Mouse (Mus musculus) kidney, embryonic 15.5 days (tissue): Measurements from ENCODE around the gene 1700001O22Rik. TPM values are rescaled to one million over a fixed set of nuclear protein-coding genes. Genes with fewer than 3 reads are reported as not detected.

Experiments
- ATAC-seq: fragments of 200-750 bp; cut with Nextera tagmentation; replicated peaks from 2 replicates; pipeline ENCODE4 v1.8.0; 2017; ENCODE audit warnings: moderate TSS enrichment; ENCODE audit not compliant: low FRiP score
- H3K27ac ChIP-seq: fragments of 300-500 bp; sonication (generic); 2 replicates; pipeline ENCODE4 v1.5.1; 2015; ENCODE audit warnings: mild to moderate bottlenecking, inconsistent platforms
- H3K27me3 ChIP-seq: fragments of 300-500 bp; sonication (generic); 2 replicates; pipeline ENCODE4 v1.6.1; 2015; ENCODE audit warnings: inconsistent platforms
- H3K36me3 ChIP-seq: fragments of 300-500 bp; sonication (generic); 2 replicates; pipeline ENCODE4 v1.6.1; 2015; ENCODE audit warnings: inconsistent platforms
- H3K4me1 ChIP-seq: fragments of 300-500 bp; sonication (generic); 2 replicates; pipeline ENCODE4 v1.6.1; 2015; ENCODE audit warnings: inconsistent platforms
- H3K4me2 ChIP-seq: fragments of 300-500 bp; sonication (generic); 2 replicates; pipeline ENCODE4 v1.6.1; 2015; ENCODE audit warnings: moderate library complexity, mild to moderate bottlenecking, inconsistent platforms
- H3K4me3 ChIP-seq: fragments of 300-500 bp; sonication (generic); replicated peaks from 2 replicates; pipeline ENCODE4 v1.5.1; 2015; ENCODE audit warnings: mild to moderate bottlenecking, inconsistent platforms
- H3K9ac ChIP-seq: fragments of 300-500 bp; sonication (generic); 2 replicates; pipeline ENCODE4 v1.6.1; 2015; ENCODE audit warnings: mild to moderate bottlenecking, inconsistent platforms
- H3K9me3 ChIP-seq: fragments of 300-500 bp; sonication (generic); replicated peaks from 2 replicates; pipeline ENCODE4 v1.6.1; 2016; ENCODE audit warnings: inconsistent platforms
- WGBS: fragments of 180-500 bp; shearing (Covaris S2); methylation state at CpG from one replicate; pipeline ENCODE4 v1.1.7; 2015; ENCODE audit warnings: mixed read lengths; 5-methylcytosine and 5-hydroxymethylcytosine counted together
- polyA plus RNA-seq: library from polyadenylated mRNA; unstranded; fragments of >200 nt; fragmentation: Nextera tagmentation; extraction: Ambion mirVana; gene quantifications from 2 replicates; pipeline ENCODE4 v1.2.1, GENCODE M21; 2015

1700001O22Rik gene
- polyA plus RNA-seq, result 3.5 TPM in 2 replicates

DNA sequence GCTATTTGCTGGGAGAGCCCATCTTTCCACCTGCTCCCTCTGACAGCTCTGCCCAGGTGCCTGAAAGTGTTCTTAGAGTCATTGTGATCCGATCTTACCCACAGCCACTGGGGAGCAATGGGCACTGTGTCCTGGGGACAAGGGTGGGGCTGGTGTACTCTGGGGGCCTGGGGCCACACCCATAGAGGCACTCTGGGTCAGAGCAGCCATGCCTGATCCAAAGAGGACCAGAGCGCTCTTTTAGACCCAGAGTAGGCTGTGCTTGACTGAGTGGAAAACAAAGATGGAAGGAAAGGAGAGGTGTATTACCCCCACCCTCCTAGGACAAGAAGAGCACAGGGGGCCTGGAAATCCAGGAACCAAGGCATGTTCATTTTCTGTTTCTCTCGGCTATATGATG lies at the start of gene 1700001O22Rik:
1700001O22Rik (minus strand) TSS at position 58 of the 400 bp plus-strand sequence.
- no peaks in the 10 kb centered on the region for H3K36me3 ChIP-seq
- no peak within 1 kb of the TSS for H3K4me2 ChIP-seq
- H3K4me1 ChIP-seq, result peaks cover 42% of the 10 kb centered on the region
- WGBS, result 80% methylated on average over 3 of the region's 3 CpGs
- H3K27ac ChIP-seq, result no peak within 1 kb of the TSS
- no peak within 1 kb of the TSS for H3K9ac ChIP-seq
- H3K4me3 ChIP-seq, result no peak within 1 kb of the TSS
- no peak for ATAC-seq
- H3K9me3 ChIP-seq, result no peaks in the 10 kb centered on the region
- peaks cover 26% of the 10 kb centered on the region for H3K27me3 ChIP-seq

- H3K4me3 ChIP-seq, result no peak overlapping the region
- no peaks in the 10 kb centered on the region for H3K27me3 ChIP-seq
- H3K4me2 ChIP-seq, result no peak overlapping the region
- no peak overlapping the region for H3K27ac ChIP-seq
- peaks cover 20% of the 10 kb centered on the region for H3K4me1 ChIP-seq
- no peak for ATAC-seq
- WGBS, result 20% methylated on average over 20 of the region's 20 CpGs
- no peak overlapping the region for H3K9ac ChIP-seq
- no peaks in the 10 kb centered on the region for H3K9me3 ChIP-seq
- H3K36me3 ChIP-seq, result no peaks in the 10 kb centered on the region
These were observed 49.4 kb upstream of the 1700001O22Rik start for GRCm38 (mm10) chr2:30852771-30853313.

DNA sequence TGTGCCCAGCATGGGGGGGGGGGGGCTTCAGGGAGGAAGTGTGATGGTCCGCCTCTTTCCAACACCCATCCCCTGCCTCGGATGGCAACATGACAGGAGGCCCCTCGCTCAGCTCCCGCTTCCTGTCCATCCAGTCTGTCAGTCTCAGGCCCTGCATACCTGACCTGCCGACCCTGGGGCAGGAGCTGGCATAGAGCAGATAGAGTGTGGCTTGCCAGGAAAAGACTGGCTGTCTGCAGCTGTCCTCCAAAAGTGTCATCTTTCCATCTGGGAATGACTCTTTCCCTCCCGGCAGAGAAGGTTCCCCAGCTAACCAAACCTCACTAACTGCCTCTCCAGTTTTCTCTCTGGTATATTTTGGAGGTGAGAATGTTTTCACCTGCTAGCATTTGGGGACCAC lies 47.1 kb upstream of the 1700001O22Rik start:
- Histone ChIP-seq H3K9me3 (no peaks in the 10 kb centered on the region), H3K4me3 (no peak overlapping the region), H3K27me3 (peaks cover 10% of the 10 kb centered on the region), H3K4me2 (no peak overlapping the region), H3K36me3 (no peaks in the 10 kb centered on the region), H3K9ac (no peak overlapping the region), H3K4me1 (peaks cover 37% of the 10 kb centered on the region), H3K27ac (no peak overlapping the region)
- ATAC-seq, result no peak
- 21% methylated on average over 6 of the region's 6 CpGs for WGBS

- Histone ChIP-seq H3K4me2 (no peak overlapping the region), H3K9ac (no peak overlapping the region), H3K36me3 (no peaks in the 10 kb centered on the region), H3K4me1 (peaks cover 44% of the 10 kb centered on the region), H3K4me3 (no peak overlapping the region), H3K9me3 (no peaks in the 10 kb centered on the region), H3K27me3 (peaks cover 24% of the 10 kb centered on the region), H3K27ac (no peak overlapping the region)
- 56% methylated on average over 8 of the region's 8 CpGs for whole genome bisulfite sequencing
- ATAC-seq, result no peak
These were observed 44.7 kb upstream of the 1700001O22Rik start for GRCm38 (mm10) chr2:30848184-30848583.

GRCm38 (mm10) chr2:30846723-30847122 lies 43.3 kb upstream of the 1700001O22Rik start:
- WGBS, result 17% methylated on average over 6 of the region's 6 CpGs
- no peaks in the 10 kb centered on the region for H3K36me3 ChIP-seq
- H3K27ac ChIP-seq, result no peak overlapping the region
- no peak for ATAC-seq
- H3K4me3 ChIP-seq, result no peak overlapping the region
- H3K9me3 ChIP-seq, result no peaks in the 10 kb centered on the region
- H3K4me1 ChIP-seq, result peaks cover 36% of the 10 kb centered on the region
- peaks cover 27% of the 10 kb centered on the region for H3K27me3 ChIP-seq
- no peak overlapping the region for H3K9ac ChIP-seq
- peak overlapping the region; percentile 95 for H3K4me2 ChIP-seq

DNA sequence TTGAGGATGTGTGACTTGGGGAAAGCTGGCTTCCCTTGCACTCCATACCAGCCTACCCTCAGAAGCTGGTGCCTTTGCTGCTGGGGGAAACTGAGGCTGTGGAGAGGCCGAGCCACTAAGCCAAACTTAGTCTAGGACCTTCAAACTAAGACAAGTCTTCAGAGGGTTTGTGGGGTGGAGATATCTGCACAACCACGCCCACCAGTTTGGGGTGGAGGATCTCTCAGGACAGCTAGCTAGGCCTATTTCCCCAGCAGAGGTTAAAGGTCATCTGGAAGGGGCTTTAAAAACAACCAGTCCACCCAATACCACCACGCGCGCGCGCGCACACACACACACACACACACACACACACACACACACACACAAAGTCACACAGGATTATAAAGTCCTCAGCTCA lies 42.8 kb upstream of the 1700001O22Rik start:
- ATAC-seq, result 0 out of 2 replicates have a peak, but pooled peaks have one; percentile 3
- Histone ChIP-seq H3K4me1 (peaks cover 36% of the 10 kb centered on the region), H3K27me3 (peaks cover 27% of the 10 kb centered on the region), H3K4me2 (peak overlapping the region; percentile 95), H3K36me3 (no peaks in the 10 kb centered on the region), H3K4me3 (peak overlapping the region; percentile 71), H3K27ac (no peak overlapping the region), H3K9ac (peak overlapping the region; percentile 75; the same call in 1 of the 2 replicates), H3K9me3 (no peaks in the 10 kb centered on the region)
- 72% methylated on average over 8 of the region's 8 CpGs for WGBS

DNA sequence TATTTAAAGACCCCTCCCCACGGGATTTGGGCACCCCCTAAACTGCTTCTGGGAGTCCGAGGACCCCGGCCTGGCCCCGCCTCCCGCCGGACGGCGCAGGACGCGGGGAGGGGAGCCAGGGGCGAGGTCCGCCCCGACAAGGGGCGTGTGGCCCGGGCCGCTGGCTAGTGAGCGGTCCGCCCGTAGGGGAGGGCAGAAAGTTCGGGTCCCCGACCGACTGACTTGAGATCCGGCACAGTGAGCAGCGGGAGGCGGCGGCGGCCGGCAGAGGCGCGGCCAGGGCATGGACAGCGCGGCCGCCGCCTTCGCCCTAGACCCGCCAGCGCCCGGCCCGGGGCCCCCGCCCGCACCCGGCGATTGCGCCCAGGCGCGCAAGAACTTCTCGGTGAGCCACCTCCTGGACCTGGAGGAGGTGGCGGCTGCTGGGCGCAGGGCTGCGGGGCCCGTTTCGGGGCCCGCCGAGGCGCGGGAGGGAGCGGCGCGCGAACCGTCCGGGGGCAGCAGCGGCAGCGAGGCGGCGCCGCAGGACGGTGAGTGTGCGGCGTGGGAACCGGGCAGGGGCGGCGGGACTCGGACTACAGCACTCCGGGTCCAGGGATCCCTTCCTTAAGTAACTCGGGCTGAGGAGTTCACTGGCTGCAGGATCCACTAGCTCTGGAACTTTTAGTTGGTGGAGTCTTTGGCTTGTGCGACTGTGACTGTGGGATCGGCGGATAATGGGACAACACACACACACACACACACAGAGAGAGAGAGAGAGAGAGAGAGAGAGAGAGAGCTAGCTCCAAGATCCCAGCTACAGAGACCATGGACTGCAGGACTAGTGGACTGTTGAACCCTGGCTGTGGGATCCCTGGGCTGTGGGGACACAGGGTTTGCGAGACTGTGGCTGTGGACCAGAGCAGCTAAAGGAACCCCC lies 42.0 kb upstream of the 1700001O22Rik start:
- Histone ChIP-seq H3K36me3 (no peaks in the 10 kb centered on the region), H3K4me3 (peak overlapping the region; percentile 71), H3K4me2 (peak overlapping the region; percentile 95), H3K4me1 (peaks cover 33% of the 10 kb centered on the region), H3K27ac (peak overlapping the region; percentile 41; the same call in 1 of the 2 replicates), H3K9ac (peak overlapping the region; percentile 75), H3K9me3 (no peaks in the 10 kb centered on the region), H3K27me3 (peaks cover 27% of the 10 kb centered on the region)
- ATAC-seq, result peak; percentile 55; the same call in 1 of the 2 replicates
- WGBS, result 1% methylated on average over 77 of the region's 80 CpGs

- H3K4me1 ChIP-seq, result peaks cover 28% of the 10 kb centered on the region
- no peak overlapping the region for H3K9ac ChIP-seq
- no peaks in the 10 kb centered on the region for H3K36me3 ChIP-seq
- H3K9me3 ChIP-seq, result no peaks in the 10 kb centered on the region
- ATAC-seq, result no peak
- no peak overlapping the region for H3K27ac ChIP-seq
- H3K4me3 ChIP-seq, result no peak overlapping the region
- peaks cover 27% of the 10 kb centered on the region for H3K27me3 ChIP-seq
- WGBS, result 42% methylated on average over 10 of the region's 10 CpGs
- H3K4me2 ChIP-seq, result no peak overlapping the region
These were observed 39.2 kb upstream of the 1700001O22Rik start for GRCm38 (mm10) chr2:30842615-30843014.

DNA sequence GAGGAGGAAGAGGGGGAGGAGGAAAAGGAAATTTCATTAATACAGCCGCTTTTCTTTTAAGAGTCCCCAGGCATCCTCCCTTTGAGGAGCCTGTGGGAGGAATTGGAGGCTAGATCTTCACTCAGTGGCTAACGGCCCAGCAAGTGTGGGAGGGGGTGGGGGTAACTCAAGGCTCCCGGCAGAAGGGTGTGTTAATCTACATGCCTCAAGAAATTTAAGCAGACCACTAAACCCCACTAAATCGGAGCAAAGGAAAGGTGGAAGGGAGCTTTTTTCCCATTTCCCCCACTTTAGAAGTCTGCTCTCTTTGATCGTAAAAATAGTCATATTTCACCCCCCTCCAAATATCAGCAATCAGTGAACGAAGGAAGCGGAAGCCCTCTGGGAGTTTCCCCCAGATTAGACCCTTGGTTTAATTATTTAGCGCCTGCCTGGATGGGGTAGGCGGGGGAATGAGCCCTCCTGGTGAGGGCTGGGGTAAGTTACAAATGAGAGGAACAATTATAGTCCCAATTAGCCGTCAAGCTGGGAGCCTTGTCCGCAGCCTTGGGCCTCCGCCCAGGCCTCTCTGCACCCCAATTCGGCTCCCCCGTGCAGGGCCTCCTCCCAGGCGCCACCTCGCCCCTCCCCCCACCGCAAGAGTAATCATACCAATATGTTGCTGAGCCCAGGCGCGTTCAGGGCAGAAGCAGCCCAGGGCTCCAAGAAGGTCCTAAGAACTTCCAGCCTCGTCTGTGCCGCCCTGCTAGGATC lies 33.0 kb upstream of the 1700001O22Rik start:
- WGBS, result 8% methylated on average over 21 of the region's 21 CpGs
- H3K4me2 ChIP-seq, result peak overlapping the region; percentile 49

DNA sequence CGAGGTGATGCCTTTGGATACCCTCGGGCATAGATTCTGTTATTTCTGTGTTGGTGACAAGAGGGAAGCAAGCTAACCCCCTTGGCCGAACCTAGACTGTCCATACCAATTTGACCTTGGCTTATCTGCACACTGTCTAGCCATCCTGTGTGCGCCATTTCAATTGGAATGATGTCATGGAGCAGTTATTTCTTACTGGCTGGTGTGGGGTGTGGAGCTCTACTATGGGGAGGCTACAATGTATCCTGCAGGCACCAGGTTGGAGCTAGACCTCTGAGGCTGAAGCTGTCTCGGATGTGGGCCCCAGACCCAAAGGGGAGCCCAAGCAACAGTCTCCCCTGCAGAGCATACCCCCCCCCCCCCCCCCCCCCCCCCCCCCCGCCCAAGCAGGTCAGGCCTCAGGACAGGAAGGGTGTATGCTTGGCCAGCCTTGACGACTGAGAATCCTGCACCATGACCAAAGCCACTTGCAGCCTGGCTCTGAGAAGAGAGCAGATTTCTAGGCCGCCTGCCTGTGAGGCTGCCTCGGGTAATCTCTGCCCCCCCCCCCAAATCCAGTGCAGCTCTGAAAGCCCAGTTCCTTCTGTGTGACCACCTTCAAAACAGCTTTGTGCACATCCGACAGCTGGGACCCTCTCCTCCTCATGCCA lies 31.0 kb upstream of the 1700001O22Rik start, which contains the start of gene Prrx2:
Prrx2 (plus strand) TSS at position 600 of the 650 bp plus-strand sequence.
- H3K4me1 ChIP-seq, result peaks cover 39% of the 10 kb centered on the region
- 56% methylated on average over 9 of the region's 10 CpGs for WGBS
- no peaks in the 10 kb centered on the region for H3K9me3 ChIP-seq
- no peak within 1 kb of the TSS for H3K4me3 ChIP-seq
- H3K36me3 ChIP-seq, result no peaks in the 10 kb centered on the region
- peak within 1 kb of the TSS; percentile 69 for H3K27ac ChIP-seq
- H3K9ac ChIP-seq, result no peak within 1 kb of the TSS
- ATAC-seq, result no peak
- H3K27me3 ChIP-seq, result no peaks in the 10 kb centered on the region
- H3K4me2 ChIP-seq, result no peak within 1 kb of the TSS

More for the DNA sequence above, 33.0 kb upstream of the 1700001O22Rik start:
- Histone ChIP-seq H3K27me3 (no peaks in the 10 kb centered on the region), H3K36me3 (no peaks in the 10 kb centered on the region), H3K27ac (peak overlapping the region; percentile 69), H3K4me3 (peak overlapping the region; percentile 0; the same call in 1 of the 2 replicates), H3K4me1 (peaks cover 39% of the 10 kb centered on the region), H3K9ac (peak overlapping the region; percentile 27; the same call in 1 of the 2 replicates), H3K9me3 (no peaks in the 10 kb centered on the region)
- 0 out of 2 replicates have a peak, but pooled peaks have one; percentile 20 for ATAC-seq

DNA sequence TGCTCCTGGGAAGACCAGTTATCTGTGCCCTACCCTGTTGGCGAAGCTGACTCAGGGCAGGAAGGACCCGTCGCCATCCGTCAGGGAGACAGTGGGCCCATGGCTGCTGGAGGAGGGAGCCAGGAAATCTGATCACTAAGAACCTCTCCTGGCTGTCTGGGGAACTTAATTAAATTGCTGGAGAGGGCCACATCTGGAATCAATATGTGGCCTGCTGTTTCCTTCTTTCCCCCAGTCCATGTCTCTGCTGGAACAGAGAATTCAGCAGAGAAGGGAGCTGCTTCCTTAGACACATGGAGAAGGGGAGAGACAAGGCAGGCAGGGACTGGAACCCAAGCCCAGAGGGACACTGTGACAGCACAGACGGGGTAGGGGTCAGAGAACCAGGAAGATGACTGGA lies 30.2 kb upstream of the 1700001O22Rik start:
- Histone ChIP-seq H3K9me3 (no peaks in the 10 kb centered on the region), H3K36me3 (no peaks in the 10 kb centered on the region), H3K4me3 (no peak overlapping the region), H3K9ac (no peak overlapping the region), H3K27me3 (no peaks in the 10 kb centered on the region), H3K27ac (peak overlapping the region; percentile 38; the same call in 1 of the 2 replicates), H3K4me1 (peaks cover 39% of the 10 kb centered on the region), H3K4me2 (no peak overlapping the region)
- ATAC-seq, result no peak
- WGBS, result 23% methylated on average over 5 of the region's 5 CpGs
